Mouse (Mus musculus): ENCODE measurements at regions not wholly inside any gene's neighbourhood (a gene's known extent, or its start where the extent isn't known, plus 50 kb on each side); places are given as distances from the start of the nearest gene placed in this dataset.

DNA sequence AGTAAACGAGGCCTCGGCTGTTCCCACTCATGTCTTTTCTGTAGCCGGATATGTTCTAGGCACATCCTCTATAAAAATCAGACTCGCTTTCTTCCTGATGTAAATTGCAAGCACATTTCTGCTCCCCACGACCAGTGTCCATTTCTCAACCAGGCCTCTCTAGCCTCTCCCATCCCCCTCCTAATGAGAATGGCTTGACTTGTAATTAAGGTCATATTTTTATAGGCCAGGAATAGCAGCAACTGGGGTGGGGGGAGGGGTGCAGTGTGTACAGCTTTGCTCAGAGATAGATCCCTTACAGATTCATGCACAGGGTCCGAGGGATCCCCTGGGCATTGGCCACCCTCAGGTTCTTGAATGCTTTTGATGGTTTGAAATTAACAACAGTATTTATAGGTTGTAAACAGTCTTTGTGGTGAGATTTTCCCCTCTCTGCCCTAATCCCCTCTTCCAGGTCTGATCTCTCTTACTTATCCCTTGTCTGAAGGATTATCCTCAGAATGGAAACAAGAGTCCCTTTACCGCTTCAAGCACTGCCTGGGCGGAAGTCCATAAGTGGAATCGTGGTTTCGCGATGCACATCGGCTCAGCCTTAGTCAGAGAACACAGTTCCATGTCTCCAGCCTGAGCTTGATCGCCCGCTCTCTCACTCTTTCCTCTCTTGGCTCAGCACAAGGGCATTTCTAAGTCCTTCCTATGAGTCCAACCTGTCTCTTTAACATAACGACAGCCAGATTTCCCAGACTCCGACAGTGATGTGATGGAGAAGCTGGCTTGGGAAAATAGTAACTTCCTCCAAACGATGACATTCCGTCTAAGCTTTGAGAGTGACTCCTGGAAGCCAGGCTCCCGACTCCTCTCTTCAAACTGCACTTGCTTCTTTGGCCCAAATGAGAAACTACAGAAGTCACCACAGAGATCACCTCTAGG is 124.3 kb upstream of the Msx2 start:
- in situ Hi-C loops (cut with MseI, MboI): no loop called here

- in situ Hi-C loops (cut with MseI, MboI): loop anchor here in 1 of 2 experiments (5.0 kb wide), 1 partner anchor 130 kb away; no protein-coding TSS in a partner anchor
These were observed 119.9 kb upstream of the Msx2 start for GRCm38 (mm10) chr13:53592755-53593154.

DNA sequence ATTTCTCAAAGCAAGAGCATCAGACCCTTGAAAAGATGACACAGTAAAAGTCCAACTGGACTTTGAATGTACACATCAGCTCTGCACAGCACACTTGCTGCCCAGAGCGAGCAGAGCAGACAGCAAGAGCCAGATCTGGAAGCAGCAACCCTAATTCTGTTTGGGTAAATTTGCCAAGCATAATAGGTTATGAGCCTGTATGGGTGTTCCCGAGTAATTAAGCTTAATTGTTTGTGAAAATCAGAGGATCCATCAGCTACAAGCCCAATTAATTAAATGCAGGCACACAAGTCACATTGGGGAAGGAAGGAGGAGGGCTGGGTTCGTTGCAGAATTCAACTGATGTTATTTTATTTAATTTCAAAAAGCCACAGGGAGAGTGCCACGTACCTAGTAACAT is 113.9 kb upstream of the Msx2 start:
- in situ Hi-C loops (cut with MseI, MboI): loop anchor here in 1 of 2 experiments (5.0 kb wide), 1 partner anchor 124 kb away; no protein-coding TSS in a partner anchor

DNA sequence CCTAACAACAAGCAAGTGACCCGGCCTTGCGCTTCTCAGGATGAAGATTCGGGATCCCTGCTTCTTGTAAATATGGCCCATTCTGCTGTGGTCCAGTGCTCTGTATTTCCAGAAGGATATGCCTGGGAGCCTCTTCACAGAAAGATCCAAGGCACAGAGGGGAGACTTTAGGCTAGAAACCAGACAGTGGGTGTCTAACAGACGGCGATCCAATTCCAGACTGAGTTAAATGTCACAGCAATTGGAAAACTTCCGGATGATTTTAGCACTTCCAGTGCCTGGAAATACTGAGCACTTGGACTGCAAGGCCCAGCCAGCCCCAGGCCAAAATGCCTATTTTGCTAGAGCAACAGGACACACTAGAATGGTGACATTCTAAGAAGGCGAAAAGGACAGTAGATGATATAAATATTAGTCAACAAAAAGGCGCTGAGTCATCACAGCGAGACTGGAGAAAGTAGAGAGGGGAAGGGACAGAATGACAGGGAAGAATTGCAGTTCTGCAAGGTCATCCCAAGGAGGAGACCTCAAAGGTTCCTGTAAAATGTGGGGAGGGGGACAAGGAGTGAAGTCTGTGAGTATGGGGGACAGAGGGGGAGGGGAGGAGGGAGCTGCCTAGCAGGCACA is 111.7 kb upstream of the Msx2 start:
- in situ Hi-C loops (cut with MseI, MboI): loop anchor here in 1 of 2 experiments (5.0 kb wide), 1 partner anchor 122 kb away; no protein-coding TSS in a partner anchor

GRCm38 (mm10) chr13:53553876-53554577 is 81.2 kb upstream of the Msx2 start:
- in situ Hi-C loops (cut with MseI, MboI): no loop called here

- in situ Hi-C loops (cut with MseI, MboI): no loop called here
These were observed 80.5 kb upstream of the Msx2 start for GRCm38 (mm10) chr13:53553192-53553875.

- in situ Hi-C loops (cut with MseI, MboI): no loop called here
These were observed 75.5 kb upstream of the Msx2 start for GRCm38 (mm10) chr13:53548396-53548795.

- in situ Hi-C loops (cut with MseI, MboI): no loop called here
These were observed 70.4 kb upstream of the Msx2 start for GRCm38 (mm10) chr13:53543291-53543690.

- in situ Hi-C loops (cut with MseI, MboI): no loop called here
These were observed 66.9 kb upstream of the Msx2 start for GRCm38 (mm10) chr13:53539797-53540196.

DNA sequence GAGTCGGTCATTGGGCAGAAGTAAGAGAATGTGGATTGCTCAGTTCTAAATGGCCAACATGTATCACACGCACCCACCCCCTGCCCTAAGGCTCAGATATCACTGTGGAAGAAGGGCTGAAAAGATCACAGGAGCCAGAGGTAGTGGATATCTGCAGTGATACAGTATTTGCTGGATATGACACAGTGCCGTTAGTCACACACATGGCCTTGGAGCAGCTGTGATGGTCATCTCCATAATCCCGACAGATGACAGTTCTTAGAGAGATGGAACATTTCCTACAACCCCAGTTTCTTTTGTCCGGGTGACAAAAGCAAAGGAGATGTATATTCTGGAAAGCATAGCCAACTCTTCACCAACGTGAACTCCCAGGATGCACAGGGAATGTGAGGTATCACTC is 65.1 kb upstream of the Msx2 start:
- in situ Hi-C loops (cut with MseI, MboI): no loop called here

DNA sequence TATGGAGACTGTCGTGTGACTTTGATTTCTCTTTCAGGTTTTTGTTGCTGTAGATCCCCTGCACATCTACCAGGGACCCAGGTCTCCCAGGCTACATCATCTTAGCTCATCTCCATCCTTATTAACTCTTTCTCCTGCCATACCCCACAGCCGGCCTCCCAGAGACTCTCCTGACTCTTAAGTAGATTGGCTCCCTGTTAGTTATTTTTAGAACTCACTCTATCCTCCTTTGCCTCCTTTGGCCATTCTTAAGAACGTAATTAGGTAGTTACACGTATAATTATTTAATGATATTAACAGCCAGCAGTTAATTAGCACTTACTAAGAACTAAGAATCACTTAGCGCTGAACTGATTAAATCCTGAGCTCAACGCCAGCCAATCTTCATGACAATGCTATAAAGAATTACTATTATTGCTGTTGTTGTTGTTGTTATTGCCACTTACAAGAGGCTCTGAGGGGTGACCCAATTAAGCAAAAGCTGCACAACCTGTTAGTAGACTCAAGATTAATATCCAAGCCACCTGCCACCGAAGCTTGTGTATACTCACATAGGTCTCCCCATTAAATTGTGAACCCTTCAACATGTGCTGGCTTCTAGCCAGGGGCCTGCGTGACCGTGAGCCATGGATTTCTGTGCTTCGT is 63.0 kb upstream of the Msx2 start:
- in situ Hi-C loops (cut with MseI, MboI): no loop called here

DNA sequence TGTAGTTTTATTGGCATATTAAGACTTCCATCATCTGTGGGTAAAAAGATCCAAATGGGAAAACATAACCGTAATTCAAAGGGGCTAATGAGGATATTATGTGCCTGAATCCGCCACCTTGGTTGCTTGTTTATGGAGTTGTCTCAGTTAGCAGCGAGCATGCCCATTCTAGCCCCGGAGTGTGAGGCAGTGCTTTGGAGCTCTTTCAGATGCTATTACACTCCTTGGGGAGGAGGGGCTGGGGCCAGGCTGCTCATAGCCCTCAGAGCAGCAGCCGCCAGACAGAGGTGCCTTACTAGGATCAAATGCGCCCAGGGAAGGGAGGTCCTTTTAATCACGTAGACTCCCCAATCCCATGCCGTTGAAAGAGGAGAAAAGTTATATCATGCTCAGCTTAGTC is 60.9 kb upstream of the Msx2 start:
- in situ Hi-C loops (cut with MseI, MboI): no loop called here

DNA sequence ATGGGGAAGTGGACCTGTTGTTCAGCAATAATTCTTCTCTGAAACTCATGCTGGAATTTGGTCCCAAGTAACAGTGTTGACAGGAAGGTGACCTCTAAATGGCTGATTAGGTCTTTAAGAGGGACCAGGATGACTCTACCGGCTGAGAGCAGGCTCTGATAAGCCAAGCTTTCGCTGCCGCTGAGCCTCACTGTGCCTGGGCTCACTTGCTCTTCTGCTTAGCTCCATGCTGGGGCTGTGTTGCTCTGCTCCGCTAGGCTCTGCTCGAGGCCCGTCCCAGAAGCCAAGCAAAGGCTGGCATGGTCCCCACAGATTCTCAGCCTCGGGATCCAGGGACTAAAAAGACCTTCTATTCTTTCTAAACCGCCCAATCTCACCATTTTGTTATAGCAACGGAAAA is 54.0 kb upstream of the Msx2 start:
- in situ Hi-C loops (cut with MseI, MboI): no loop called here

GRCm38 (mm10) chr13:53522807-53523206 is 49.9 kb upstream of the Msx2 start:
- in situ Hi-C loops (cut with MseI, MboI): no loop called here

All from mouse trophoblast stem cell (cell line).